Mouse (Mus musculus) liver, embryonic 14.5 days (tissue): ENCODE results near the gene Fxr2. TPM values are rescaled to one million over a fixed set of nuclear protein-coding genes. Genes with fewer than 3 reads are reported as not detected.
"Not testable (repeated sequence)": the region's sequence is repeated elsewhere in the genome, so short reads cannot be mapped to it uniquely, and the experiment has no call there.

Source experiments
- ATAC-seq: fragments of 200-750 bp; cut with Nextera tagmentation; 2 replicates; pipeline ENCODE4 v1.8.0; 2017; ENCODE audit warnings: moderate number of reproducible peaks, mild to moderate bottlenecking, moderate library complexity; ENCODE audit not compliant: insufficient read depth
- DNase-seq, 3 experiments: peaks; one replicate each; pipeline ENCODE4 v3.0.0-alpha.2; 2012 to 2013; ENCODE audit warnings: low read depth in 3 of 3, low spot score in 3 of 3
- H3K27ac ChIP-seq: fragments of 300-500 bp; sonication (generic); 2 replicates; pipeline ENCODE4 v1.5.1; 2014; ENCODE audit warnings: moderate library complexity, mild to moderate bottlenecking, control low read depth, inconsistent platforms
- H3K27me3 ChIP-seq: fragments of 300-500 bp; sonication (generic); 2 replicates; pipeline ENCODE4 v1.6.1; 2014; ENCODE audit warnings: mild to moderate bottlenecking, low read length, moderate library complexity; ENCODE audit not compliant: control insufficient read depth, insufficient read depth
- H3K36me3 ChIP-seq: fragments of 300-500 bp; sonication (generic); replicated peaks from 2 replicates; pipeline ENCODE4 v1.6.1; 2014; ENCODE audit warnings: low read depth; ENCODE audit not compliant: control insufficient read depth, insufficient read depth
- H3K4me1 ChIP-seq, 2 experiments: fragments of 200-500 bp in 1 of 2; fragments of 300-500 bp in 1 of 2; sonication (generic) in 1 of 2; replicated peaks; 2 replicates each; pipeline ENCODE4 v1.6.1; 2012 to 2014; ENCODE audit warnings: antibody characterized with exemption in 1 of 2, inconsistent platforms in 1 of 2, low read length in 1 of 2; ENCODE audit not compliant: control insufficient read depth in 2 of 2, insufficient read depth in 2 of 2
- H3K4me2 ChIP-seq: fragments of 300-500 bp; sonication (generic); 2 replicates; pipeline ENCODE4 v1.6.1; 2014; ENCODE audit warnings: low read depth, mild to moderate bottlenecking, control low read depth, moderate library complexity
- H3K4me3 ChIP-seq, 2 experiments: fragments of 200-500 bp in 1 of 2; fragments of 300-500 bp in 1 of 2; sonication (generic) in 1 of 2; 2 replicates each; pipeline ENCODE4 v1.5.1; 2012 to 2014; ENCODE audit warnings: low read depth in 2 of 2, low read length in 2 of 2, mild to moderate bottlenecking in 2 of 2, control low read depth in 1 of 2, inconsistent platforms in 1 of 2, moderate library complexity in 1 of 2; ENCODE audit not compliant: insufficient read depth in 1 of 2
- H3K9ac ChIP-seq: fragments of 300-500 bp; sonication (generic); replicated peaks from 2 replicates; pipeline ENCODE4 v1.6.1; 2014; ENCODE audit warnings: mild to moderate bottlenecking, control low read depth, moderate library complexity
- H3K9me3 ChIP-seq: fragments of 300-500 bp; sonication (generic); 2 replicates; pipeline ENCODE4 v1.6.1; 2016; ENCODE audit warnings: low read length, mixed read lengths; ENCODE audit not compliant: control insufficient read depth
- CTCF ChIP-seq: IDR thresholded peaks from 2 replicates; pipeline ENCODE4 v1.5.1; 2016; ENCODE audit warnings: antibody characterized with exemption, low read depth, control low read depth
- EP300 ChIP-seq: IDR thresholded peaks from 2 replicates; pipeline ENCODE4 v1.6.1; 2016; ENCODE audit warnings: antibody characterized with exemption, low read depth
- WGBS: fragments of 180-500 bp; shearing (Covaris S2); extraction: QIAGEN DNeasy Blood & Tissue Kit; methylation state at CpG from one replicate; pipeline ENCODE4 v1.1.7; 2014; ENCODE audit not compliant: insufficient replicate concordance; 5-methylcytosine and 5-hydroxymethylcytosine counted together
- polyA plus RNA-seq, 2 experiments: library from polyadenylated mRNA; depleted of rRNA in 1 of 2; stranded (reverse) in 1 of 2; unstranded in 1 of 2; fragments of >200 nt; fragmentation: Nextera tagmentation in 1 of 2; extraction: Ambion mirVana in 1 of 2; gene quantifications; 2 replicates each; pipeline versions ENCODE4 v1.2.1 to v1.2.3; 2012 to 2014

Gene Fxr2
- polyA plus RNA-seq, 2 experiments = 5.4 to 21.7 TPM

- H3K4me2 ChIP-seq = no peak overlapping the region; the same call in 1 of the 2 replicates
- H3K9me3 ChIP-seq = no peaks in the 10 kb centered on the region
- ATAC-seq = peak; percentile 27; the same call in 1 of the 2 replicates
- no peak overlapping the region for H3K4me3 ChIP-seq
- H3K4me1 ChIP-seq = peaks cover 34 to 41% of the 10 kb centered on the region in 2 experiments
- H3K9ac ChIP-seq = peak overlapping the region; percentile 35; the same call in 1 of the 2 replicates
- DNase-seq = no peak
- TF ChIP-seq EP300 = no peak
- no peak for TF ChIP-seq CTCF
- 26% methylated on average over 3 of the region's 3 CpGs for WGBS
- H3K36me3 ChIP-seq = no peaks in the 10 kb centered on the region
- no peaks in the 10 kb centered on the region for H3K27me3 ChIP-seq
- H3K27ac ChIP-seq = peak overlapping the region; percentile 73
These were observed 24.3 kb upstream of the Fxr2 start for GRCm38 (mm10) chr11:69608525-69608924.

- WGBS = 17% methylated on average over 7 of the region's 7 CpGs
- TF ChIP-seq CTCF = no peak
- peak; percentile 46 for TF ChIP-seq EP300
- ATAC-seq (peak; percentile 28; the same call in 1 of the 2 replicates), DNase-seq (no peak)
- H3K27me3 ChIP-seq = no peaks in the 10 kb centered on the region
- no peak overlapping the region for H3K4me3 ChIP-seq
- no peaks in the 10 kb centered on the region for H3K36me3 ChIP-seq
- no peaks in the 10 kb centered on the region for H3K9me3 ChIP-seq
- H3K4me2 ChIP-seq = peak overlapping the region; percentile 43
- H3K27ac ChIP-seq = peak overlapping the region; percentile 73
- H3K9ac ChIP-seq = peak overlapping the region; percentile 34
- peaks cover 26 to 33% of the 10 kb centered on the region in 2 experiments for H3K4me1 ChIP-seq
These were observed 23.4 kb upstream of the Fxr2 start for GRCm38 (mm10) chr11:69609416-69609815.

GRCm38 (mm10) chr11:69610899-69611298 lies 21.9 kb upstream of the Fxr2 start:
- ATAC-seq = no peak
- H3K4me1 ChIP-seq = peaks cover 26 to 33% of the 10 kb centered on the region in 2 experiments
- no peak overlapping the region for H3K27ac ChIP-seq
- H3K4me3 ChIP-seq = no peak overlapping the region
- 64% methylated on average over 4 of the region's 4 CpGs for WGBS
- no peak for TF ChIP-seq EP300
- no peak for TF ChIP-seq CTCF
- H3K9ac ChIP-seq = no peak overlapping the region
- DNase-seq = no peak
- H3K27me3 ChIP-seq = no peaks in the 10 kb centered on the region
- H3K4me2 ChIP-seq = no peak overlapping the region
- no peaks in the 10 kb centered on the region for H3K36me3 ChIP-seq
- no peaks in the 10 kb centered on the region for H3K9me3 ChIP-seq

GRCm38 (mm10) chr11:69613553-69614256 lies 19.1 kb upstream of the Fxr2 start:
- 4% methylated on average over 19 of the region's 19 CpGs for WGBS
- Histone ChIP-seq H3K27me3 (no peaks in the 10 kb centered on the region), H3K27ac (no peak overlapping the region; the same call in 1 of the 2 replicates), H3K9me3 (no peaks in the 10 kb centered on the region), H3K4me1 (peaks cover 15 to 26% of the 10 kb centered on the region in 2 experiments), H3K9ac (peak overlapping the region; percentile 67), H3K4me2 (peak overlapping the region; percentile 95), H3K36me3 (no peaks in the 10 kb centered on the region), H3K4me3 (peak overlapping the region; percentile 52 to 56)
- DNase-seq (peak in 1 of 3 experiments; percentile 61), ATAC-seq (peak; percentile 61; the same call in 1 of the 2 replicates)
- no peak for TF ChIP-seq EP300
- peak; percentile 92 for TF ChIP-seq CTCF

GRCm38 (mm10) chr11:69614257-69614588 lies 18.6 kb upstream of the Fxr2 start:
- H3K36me3 ChIP-seq, DNase-seq, H3K9me3 ChIP-seq, H3K27ac ChIP-seq, ATAC-seq, H3K27me3 ChIP-seq: not testable (repeated sequence)
- 37% methylated on average over 11 of the region's 11 CpGs for WGBS
- Histone ChIP-seq H3K4me1 (peaks cover 10 to 21% of the 10 kb centered on the region in 2 experiments), H3K9ac (peak overlapping the region; percentile 20), H3K4me2 (peak overlapping the region; percentile 95), H3K4me3 (peak overlapping the region in 1 of 2 experiments; percentile 56; a peak in 2 of 4 replicates)
